Mouse (Mus musculus): ENCODE results near the gene Fam107a. TPM values are rescaled to one million over a fixed set of nuclear protein-coding genes. Genes with fewer than 3 reads are reported as not detected.
A peak's percentile ranks its signal among the peaks of the same experiment; 100 is the strongest.
"Not testable (repeated sequence)": the region's sequence is repeated elsewhere in the genome, so short reads cannot be mapped to it uniquely, and the experiment has no call there.

Gene Fam107a
- polyA plus RNA-seq, 1 experiment = 0.16 TPM

- Histone ChIP-seq H3K4me1 (ENCODE audit: control insufficient read depth, insufficient read depth, insufficient read length, low read length) (no peaks in the 10 kb centered on the region), H3K36me3 (ENCODE audit: control insufficient read depth, insufficient read depth, low read length) (no peaks in the 10 kb centered on the region), H3K27me3 (ENCODE audit: control insufficient read depth, insufficient read depth, low read length) (no peaks in the 10 kb centered on the region), H3K27ac (ENCODE audit: insufficient read depth, low read depth, low read length) (no peak overlapping the region), H3K4me3 (ENCODE audit: low read depth, low read length) (no peak overlapping the region)
- TF ChIP-seq POLR2A (IDR thresholded peaks at IDR 0.05; ENCODE audit: low read depth, low read length) (no peak), CTCF (IDR thresholded peaks at IDR 0.05; ENCODE audit: extremely low read depth, insufficient read length, insufficient replicate concordance, low read depth, low read length) (no peak)
These were observed 34.0 kb downstream of the Fam107a start for GRCm38 (mm10) chr14:8283784-8284183.

- not testable (repeated sequence) for H3K27me3 ChIP-seq (ENCODE audit: control insufficient read depth, insufficient read depth, low read length); H3K4me3 ChIP-seq (ENCODE audit: low read depth, low read length); H3K4me1 ChIP-seq (ENCODE audit: control insufficient read depth, insufficient read depth, insufficient read length, low read length); H3K27ac ChIP-seq (ENCODE audit: insufficient read depth, low read depth, low read length); H3K36me3 ChIP-seq (ENCODE audit: control insufficient read depth, insufficient read depth, low read length)
- WGBS = 83% methylated on average over 8 of the region's 8 CpGs
These were observed 46.5 kb downstream of the Fam107a start for GRCm38 (mm10) chr14:8271281-8271680.

GRCm38 (mm10) chr14:8264378-8264777 lies 53.4 kb downstream of the Fam107a start:
- no peak overlapping the region for H3K27ac ChIP-seq (ENCODE audit: insufficient read depth, low read depth, low read length)
- 88% methylated on average over 1 of the region's 1 CpGs for WGBS
- H3K4me3 ChIP-seq (ENCODE audit: low read depth, low read length) = no peak overlapping the region
- H3K27me3 ChIP-seq (ENCODE audit: control insufficient read depth, insufficient read depth, low read length) = no peaks in the 10 kb centered on the region
- H3K4me1 ChIP-seq (ENCODE audit: control insufficient read depth, insufficient read depth, insufficient read length, low read length) = peaks cover 4% of the 10 kb centered on the region; the same call in 1 of the 2 replicates
- no peaks in the 10 kb centered on the region for H3K36me3 ChIP-seq (ENCODE audit: control insufficient read depth, insufficient read depth, low read length)
- no peak for TF ChIP-seq CTCF (IDR thresholded peaks at IDR 0.05; ENCODE audit: extremely low read depth, insufficient read length, insufficient replicate concordance, low read depth, low read length)
- TF ChIP-seq POLR2A (IDR thresholded peaks at IDR 0.05; ENCODE audit: low read depth, low read length) = no peak

GRCm38 (mm10) chr14:8262242-8262641 lies 55.6 kb downstream of the Fam107a start:
- H3K36me3 ChIP-seq (ENCODE audit: control insufficient read depth, insufficient read depth, low read length) = no peaks in the 10 kb centered on the region
- H3K4me3 ChIP-seq (ENCODE audit: low read depth, low read length) = no peak overlapping the region
- H3K27me3 ChIP-seq (ENCODE audit: control insufficient read depth, insufficient read depth, low read length) = no peaks in the 10 kb centered on the region
- H3K27ac ChIP-seq (ENCODE audit: insufficient read depth, low read depth, low read length) = no peak overlapping the region
- TF ChIP-seq CTCF (IDR thresholded peaks at IDR 0.05; ENCODE audit: extremely low read depth, insufficient read length, insufficient replicate concordance, low read depth, low read length) (no peak), POLR2A (IDR thresholded peaks at IDR 0.05; ENCODE audit: low read depth, low read length) (no peak)
- WGBS = 15% methylated on average over 1 of the region's 1 CpGs
- peaks cover 18% of the 10 kb centered on the region; the same call in 1 of the 2 replicates for H3K4me1 ChIP-seq (ENCODE audit: control insufficient read depth, insufficient read depth, insufficient read length, low read length)

- no peak overlapping the region for H3K27ac ChIP-seq (ENCODE audit: insufficient read depth, low read depth, low read length)
- no peak overlapping the region for H3K4me3 ChIP-seq (ENCODE audit: low read depth, low read length)
- 79% methylated on average over 5 of the region's 5 CpGs for WGBS
- TF ChIP-seq POLR2A (IDR thresholded peaks at IDR 0.05; ENCODE audit: low read depth, low read length) (no peak), CTCF (IDR thresholded peaks at IDR 0.05; ENCODE audit: extremely low read depth, insufficient read length, insufficient replicate concordance, low read depth, low read length) (no peak)
- no peaks in the 10 kb centered on the region for H3K27me3 ChIP-seq (ENCODE audit: control insufficient read depth, insufficient read depth, low read length)
- H3K4me1 ChIP-seq (ENCODE audit: control insufficient read depth, insufficient read depth, insufficient read length, low read length) = peaks cover 18% of the 10 kb centered on the region; the same call in 1 of the 2 replicates
- no peaks in the 10 kb centered on the region for H3K36me3 ChIP-seq (ENCODE audit: control insufficient read depth, insufficient read depth, low read length)
These were observed 57.6 kb downstream of the Fam107a start for GRCm38 (mm10) chr14:8260214-8260613.

GRCm38 (mm10) chr14:8259166-8259565 lies 58.7 kb downstream of the Fam107a start, which contains the start of gene Acox2:
Gene Acox2 (minus strand): TSS chr14:8259353.
- 51% methylated on average over 3 of the region's 3 CpGs for WGBS
- Histone ChIP-seq H3K4me3 (ENCODE audit: low read depth, low read length) (peak within 1 kb of the TSS; percentile 31), H3K4me1 (ENCODE audit: control insufficient read depth, insufficient read depth, insufficient read length, low read length) (peaks cover 18% of the 10 kb centered on the region; the same call in 1 of the 2 replicates), H3K36me3 (ENCODE audit: control insufficient read depth, insufficient read depth, low read length) (no peaks in the 10 kb centered on the region), H3K27ac (ENCODE audit: insufficient read depth, low read depth, low read length) (peak within 1 kb of the TSS; percentile 86), H3K27me3 (ENCODE audit: control insufficient read depth, insufficient read depth, low read length) (no peaks in the 10 kb centered on the region)
- no peak for TF ChIP-seq POLR2A (IDR thresholded peaks at IDR 0.05; ENCODE audit: low read depth, low read length)
- no peak for TF ChIP-seq CTCF (IDR thresholded peaks at IDR 0.05; ENCODE audit: extremely low read depth, insufficient read length, insufficient replicate concordance, low read depth, low read length)

GRCm38 (mm10) chr14:8258752-8259151 lies 59.1 kb downstream of the Fam107a start:
- Histone ChIP-seq H3K4me1 (ENCODE audit: control insufficient read depth, insufficient read depth, insufficient read length, low read length) (peaks cover 18% of the 10 kb centered on the region; the same call in 1 of the 2 replicates), H3K27me3 (ENCODE audit: control insufficient read depth, insufficient read depth, low read length) (no peaks in the 10 kb centered on the region), H3K27ac (ENCODE audit: insufficient read depth, low read depth, low read length) (peak overlapping the region; percentile 86), H3K4me3 (ENCODE audit: low read depth, low read length) (no peak overlapping the region), H3K36me3 (ENCODE audit: control insufficient read depth, insufficient read depth, low read length) (no peaks in the 10 kb centered on the region)
- 27% methylated on average over 3 of the region's 3 CpGs for WGBS
- TF ChIP-seq CTCF (IDR thresholded peaks at IDR 0.05; ENCODE audit: extremely low read depth, insufficient read length, insufficient replicate concordance, low read depth, low read length) (no peak), POLR2A (IDR thresholded peaks at IDR 0.05; ENCODE audit: low read depth, low read length) (no peak)

- TF ChIP-seq CTCF (IDR thresholded peaks at IDR 0.05; ENCODE audit: extremely low read depth, insufficient read length, insufficient replicate concordance, low read depth, low read length) (no peak), POLR2A (IDR thresholded peaks at IDR 0.05; ENCODE audit: low read depth, low read length) (no peak)
- Histone ChIP-seq H3K27ac (ENCODE audit: insufficient read depth, low read depth, low read length) (peak overlapping the region; percentile 86), H3K4me3 (ENCODE audit: low read depth, low read length) (peak overlapping the region; percentile 31), H3K36me3 (ENCODE audit: control insufficient read depth, insufficient read depth, low read length) (no peaks in the 10 kb centered on the region), H3K4me1 (ENCODE audit: control insufficient read depth, insufficient read depth, insufficient read length, low read length) (peaks cover 18% of the 10 kb centered on the region; the same call in 1 of the 2 replicates), H3K27me3 (ENCODE audit: control insufficient read depth, insufficient read depth, low read length) (no peaks in the 10 kb centered on the region)
- 25% methylated on average over 3 of the region's 3 CpGs for WGBS
These were observed 59.5 kb downstream of the Fam107a start for GRCm38 (mm10) chr14:8258335-8258627.

Data from small intestine, adult 2 months (tissue).